Mouse (Mus musculus) embryo, embryonic 11 days (tissue): ENCODE results near the gene Sqstm1.

Experiments
- DNase-seq: peaks from one replicate; pipeline ENCODE4 v3.0.0-alpha.2; 2015

Sqstm1 gene

GRCm38 (mm10) chr11:50210505-50211151, at the start of gene Sqstm1, which contains the start of gene Mgat4b:
Gene Sqstm1 (minus strand): TSS chr11:50210827.
Gene Mgat4b (plus strand): TSS chr11:50210890.
- DNase-seq = peak; percentile 88

DNA sequence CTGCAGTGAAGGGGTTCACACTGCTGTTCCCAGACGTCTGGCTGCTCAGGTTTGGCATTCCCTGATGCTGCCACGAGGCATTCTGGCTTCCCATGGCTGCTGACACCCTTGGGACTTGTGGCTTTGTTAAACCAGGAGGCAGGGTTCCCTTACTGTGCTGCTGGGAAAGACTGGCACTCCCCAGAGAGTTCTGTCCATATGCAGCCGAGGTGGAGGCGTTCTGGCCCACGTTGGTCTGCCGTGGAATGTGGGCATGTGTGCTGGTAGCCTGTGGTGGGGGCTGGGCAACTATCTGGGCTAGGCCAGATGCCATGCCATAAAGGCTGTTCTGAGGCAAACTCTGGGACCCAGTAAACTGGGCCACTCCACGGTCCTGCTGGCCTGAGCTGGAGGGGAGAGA, 47.7 kb upstream of the Sqstm1 start:
- no peak for DNase-seq

- DNase-seq = no peak
Observed at GRCm38 (mm10) chr11:50256615-50257014, 46.0 kb upstream of the Sqstm1 start.

- no peak for DNase-seq
Observed at GRCm38 (mm10) chr11:50254010-50254580, 43.5 kb upstream of the Sqstm1 start.

DNA sequence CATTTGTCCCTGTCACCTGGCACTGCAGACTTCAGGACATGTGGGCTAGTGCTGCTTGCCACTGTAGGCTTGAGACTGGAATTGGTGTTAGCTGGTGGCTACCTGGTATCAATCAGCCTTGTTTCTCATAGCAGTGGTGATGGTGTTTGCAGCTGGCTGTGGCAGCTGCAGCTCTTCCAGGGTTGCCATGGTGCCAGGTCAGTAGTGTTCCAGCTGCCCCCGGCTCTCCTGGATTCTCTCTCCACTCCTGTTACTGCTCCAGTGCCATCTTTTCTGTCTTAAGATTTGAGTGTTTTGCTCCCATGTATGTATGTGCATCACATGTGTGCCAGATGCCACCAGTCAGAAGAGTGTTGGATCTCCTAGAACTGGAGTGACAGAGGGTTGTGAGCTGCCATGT, 42.8 kb upstream of the Sqstm1 start:
- no peak for DNase-seq

- DNase-seq = peak; percentile 30
Observed at GRCm38 (mm10) chr11:50252684-50253265, 42.1 kb upstream of the Sqstm1 start.

GRCm38 (mm10) chr11:50252166-50252565, 41.5 kb upstream of the Sqstm1 start:
- DNase-seq = peak; percentile 39

- DNase-seq = no peak
Observed at GRCm38 (mm10) chr11:50248473-50249171, 38.0 kb upstream of the Sqstm1 start.

- no peak for DNase-seq
Observed at GRCm38 (mm10) chr11:50245269-50245668, 34.6 kb upstream of the Sqstm1 start.

DNA sequence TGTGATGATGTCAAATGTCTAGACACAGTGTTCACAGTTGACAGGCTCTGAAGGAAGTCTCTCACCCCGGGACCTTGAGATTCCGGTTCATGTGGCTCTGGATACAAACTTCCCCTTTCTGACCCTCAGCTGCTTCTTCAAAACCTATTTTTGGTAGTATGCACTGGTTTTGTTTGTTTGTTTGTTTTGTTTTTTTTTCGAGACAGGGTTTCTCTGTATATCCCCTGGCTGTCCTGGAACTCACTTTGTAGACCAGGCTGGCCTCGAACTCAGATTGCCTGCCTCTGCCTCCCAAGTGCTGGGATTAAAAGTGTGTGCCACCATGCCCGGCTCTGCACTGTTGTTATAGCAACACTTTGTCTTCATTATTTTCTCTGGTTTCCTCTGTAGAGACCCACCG, 33.3 kb upstream of the Sqstm1 start:
- DNase-seq = no peak

GRCm38 (mm10) chr11:50240235-50240911, 29.7 kb upstream of the Sqstm1 start:
- DNase-seq = no peak

- DNase-seq = no peak
Observed at GRCm38 (mm10) chr11:50238821-50239791, 28.5 kb upstream of the Sqstm1 start.

DNA sequence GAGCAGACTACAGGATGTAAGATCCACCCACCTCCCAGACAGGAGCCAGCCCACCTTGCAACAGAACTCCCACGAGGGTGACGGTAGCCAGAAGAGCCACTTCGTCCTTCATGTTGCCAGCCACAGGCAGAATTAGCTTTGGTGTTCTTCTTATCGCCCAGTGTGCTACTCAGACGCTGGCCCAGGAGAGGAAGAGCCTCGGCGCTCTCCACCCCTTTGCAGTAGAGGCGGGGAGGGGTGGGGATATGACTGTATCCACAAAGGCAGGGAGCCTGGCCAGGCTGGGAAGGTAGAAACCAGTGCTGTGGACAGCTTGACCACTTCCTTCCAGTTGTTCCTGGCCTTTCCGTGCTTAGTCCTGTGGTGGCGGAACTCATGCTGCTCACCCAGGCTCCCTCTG, 27.7 kb upstream of the Sqstm1 start, which contains the start of gene Ltc4s:
TSS of gene Ltc4s (minus strand) at position 293 of the 400 bp plus-strand sequence.
- DNase-seq = no peak

GRCm38 (mm10) chr11:50236937-50237835, 26.6 kb upstream of the Sqstm1 start:
- no peak for DNase-seq

DNA sequence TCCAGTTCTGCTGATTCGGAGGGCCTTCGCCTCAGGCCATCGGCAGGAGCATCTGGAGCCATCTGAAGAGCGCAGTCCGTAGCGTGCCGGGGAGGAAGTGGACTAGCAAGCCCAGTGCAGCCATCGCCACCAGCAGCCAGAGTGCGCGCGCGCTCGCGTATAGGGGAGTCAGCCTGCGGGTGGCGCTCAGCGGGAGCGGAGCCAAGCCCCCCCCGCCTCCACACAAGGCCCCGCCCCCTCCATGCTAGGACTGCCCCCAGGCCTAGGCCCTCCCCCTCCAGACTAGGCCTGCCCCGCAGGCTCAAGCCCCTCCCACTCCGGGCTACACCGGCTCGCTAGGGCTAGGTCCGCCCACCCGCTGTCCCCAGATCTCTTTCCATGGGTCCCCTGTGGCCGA, 25.9 kb upstream of the Sqstm1 start:
- peak; percentile 96 for DNase-seq

DNA sequence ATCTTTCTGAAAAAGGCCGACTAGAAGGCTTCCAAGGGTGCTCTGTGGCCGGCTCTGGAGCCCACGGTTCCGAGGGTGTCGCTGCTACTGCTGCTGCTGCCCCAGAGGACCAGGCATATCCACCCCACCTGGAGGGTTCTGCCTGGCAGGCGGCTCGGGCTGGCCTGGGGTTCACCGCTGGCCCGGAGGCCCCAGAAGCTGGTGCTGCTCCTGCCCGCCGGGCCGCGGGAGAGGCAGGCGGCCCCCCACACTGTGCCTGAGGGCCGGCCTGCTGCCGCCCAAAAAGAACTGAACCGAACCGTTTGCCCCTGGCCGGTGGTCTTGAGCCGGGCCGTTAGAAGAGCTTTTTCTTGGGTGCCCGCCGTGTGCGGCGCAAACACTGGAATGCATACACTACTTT, 24.0 kb upstream of the Sqstm1 start:
- no peak for DNase-seq

DNA sequence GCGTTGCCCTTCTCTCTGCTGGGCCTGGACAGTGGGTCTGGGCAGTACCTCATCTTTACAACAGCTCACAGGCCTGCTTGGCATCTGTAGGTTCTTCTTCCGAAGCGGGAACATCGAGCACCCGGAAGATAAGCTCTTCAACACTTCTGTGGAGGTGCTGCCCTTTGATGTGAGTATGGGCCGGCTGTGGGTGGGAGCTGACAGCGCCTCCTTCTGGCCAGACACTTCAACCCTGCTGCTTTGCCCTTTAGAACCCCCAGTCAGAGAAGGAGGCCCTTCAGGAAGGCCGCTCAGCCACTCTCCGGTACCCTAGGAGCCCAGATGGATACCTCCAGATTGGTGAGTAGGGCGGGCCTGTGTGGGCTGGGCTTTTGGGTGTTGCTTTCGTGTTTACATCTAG, 23.4 kb upstream of the Sqstm1 start:
- DNase-seq = no peak

DNA sequence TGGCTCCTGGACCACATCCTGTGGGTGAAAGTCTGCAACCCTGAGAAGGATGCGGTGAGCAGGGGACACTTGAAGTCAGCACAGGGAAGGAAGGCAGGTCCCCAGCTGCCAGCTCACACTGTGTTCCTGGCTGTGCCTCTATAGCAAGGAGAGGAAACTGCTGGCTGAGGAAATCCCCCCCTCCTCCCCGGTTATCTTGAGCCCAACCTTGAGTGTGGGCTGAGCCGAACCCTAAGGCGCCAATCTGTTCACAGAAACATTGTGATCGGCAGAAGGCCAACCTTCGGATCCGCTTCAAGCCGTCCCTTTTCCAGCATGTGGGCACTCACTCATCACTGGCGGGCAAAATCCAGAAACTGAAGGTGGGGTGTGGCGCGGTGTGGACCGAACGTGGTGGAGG, 22.4 kb upstream of the Sqstm1 start:
- no peak for DNase-seq

DNA sequence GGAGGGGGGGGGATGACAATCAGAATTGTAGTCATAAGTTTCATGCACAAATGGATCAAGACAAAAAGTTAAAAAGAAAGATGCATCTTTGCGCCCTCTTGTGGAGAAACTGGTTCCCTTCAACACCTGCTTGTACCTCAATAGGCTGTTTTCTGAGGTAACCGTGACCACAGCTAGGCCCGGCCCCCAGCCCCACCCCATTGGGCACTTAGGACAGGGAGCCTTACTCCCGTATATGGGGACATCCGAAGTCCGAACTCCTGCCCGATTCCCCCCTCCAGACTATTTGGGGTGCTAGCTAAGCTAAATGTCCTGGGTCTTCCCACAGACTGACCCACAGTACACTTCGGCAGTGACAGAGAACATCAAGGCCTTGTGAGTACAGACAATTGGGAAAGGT, 20.8 kb upstream of the Sqstm1 start:
- DNase-seq = peak; percentile 73

- DNase-seq = no peak
Observed at GRCm38 (mm10) chr11:50230481-50231304, 20.1 kb upstream of the Sqstm1 start.
